Mouse (Mus musculus) heart, embryonic 10.5 days (tissue): ENCODE results near the gene Ube2l3. TPM values are rescaled to one million over a fixed set of nuclear protein-coding genes. Genes with fewer than 3 reads are reported as not detected.

Source experiments
- DNase-seq: peaks from one replicate; pipeline ENCODE4 v3.0.0-alpha.2; 2017; ENCODE audit warnings: low spot score
- H3K27ac ChIP-seq: fragments of 300-500 bp; sonication (generic); 2 replicates; pipeline ENCODE4 v1.5.1; 2016; ENCODE audit warnings: mild to moderate bottlenecking
- H3K27me3 ChIP-seq: fragments of 300-500 bp; sonication (generic); 2 replicates; pipeline ENCODE4 v1.6.1; 2016; ENCODE audit warnings: mild to moderate bottlenecking; ENCODE audit not compliant: poor library complexity, insufficient read depth, severe bottlenecking
- H3K36me3 ChIP-seq: fragments of 300-500 bp; sonication (generic); 2 replicates; pipeline ENCODE4 v1.6.1; 2016; ENCODE audit warnings: mild to moderate bottlenecking, moderate library complexity
- H3K4me1 ChIP-seq: fragments of 300-500 bp; sonication (generic); 2 replicates; pipeline ENCODE4 v1.6.1; 2016; ENCODE audit warnings: mild to moderate bottlenecking
- H3K4me3 ChIP-seq: fragments of 300-500 bp; sonication (generic); 2 replicates; pipeline ENCODE4 v1.5.1; 2016; ENCODE audit warnings: mild to moderate bottlenecking, moderate library complexity
- H3K9me3 ChIP-seq: fragments of 300-500 bp; sonication (generic); 2 replicates; pipeline ENCODE4 v1.6.1; 2016; ENCODE audit warnings: mild to moderate bottlenecking, moderate library complexity
- WGBS: fragments of 180-500 bp; shearing (Covaris S2); methylation state at CpG from one replicate; pipeline ENCODE4 v1.1.7; 2016; 5-methylcytosine and 5-hydroxymethylcytosine counted together
- polyA plus RNA-seq: library from polyadenylated mRNA; unstranded; fragments of >200 nt; fragmentation: Nextera tagmentation; extraction: Ambion mirVana; gene quantifications from 2 replicates; pipeline ENCODE4 v1.2.1, GENCODE M21; 2016

Ube2l3 gene
- polyA plus RNA-seq = 341 and 377 TPM in 2 replicates

DNA sequence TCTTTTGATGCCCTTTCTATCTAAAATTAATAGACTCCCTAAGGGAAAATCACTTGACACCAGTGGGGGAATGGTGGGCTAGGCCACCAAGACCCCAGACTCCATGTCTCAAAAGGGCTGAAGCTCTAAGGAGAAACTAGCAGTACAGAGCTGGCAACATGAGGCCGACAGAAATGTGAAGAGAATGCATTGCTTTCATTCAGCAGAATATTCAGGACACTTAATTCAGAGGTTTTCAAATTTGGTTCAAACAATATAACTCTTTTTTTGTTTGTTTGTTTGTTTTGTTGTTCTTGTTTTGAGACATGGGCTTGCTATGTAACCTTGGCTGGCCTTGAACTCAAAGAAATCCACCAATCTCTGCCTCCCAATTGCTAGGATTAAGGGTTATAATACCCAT, at the start of gene Ube2l3:
Ube2l3 (minus strand) TSS at position 101 of the 400 bp plus-strand sequence.
- 89% methylated on average over 1 of the region's 1 CpGs for WGBS
- peak within 1 kb of the TSS; percentile 96 for H3K4me3 ChIP-seq
- DNase-seq = no peak
- H3K36me3 ChIP-seq = peaks cover 7% of the 10 kb centered on the region; the same call in 1 of the 2 replicates
- peak within 1 kb of the TSS; percentile 100 for H3K27ac ChIP-seq
- H3K4me1 ChIP-seq = peaks cover 13% of the 10 kb centered on the region
- H3K9me3 ChIP-seq = no peaks in the 10 kb centered on the region
- peaks cover 15% of the 10 kb centered on the region for H3K27me3 ChIP-seq

DNA sequence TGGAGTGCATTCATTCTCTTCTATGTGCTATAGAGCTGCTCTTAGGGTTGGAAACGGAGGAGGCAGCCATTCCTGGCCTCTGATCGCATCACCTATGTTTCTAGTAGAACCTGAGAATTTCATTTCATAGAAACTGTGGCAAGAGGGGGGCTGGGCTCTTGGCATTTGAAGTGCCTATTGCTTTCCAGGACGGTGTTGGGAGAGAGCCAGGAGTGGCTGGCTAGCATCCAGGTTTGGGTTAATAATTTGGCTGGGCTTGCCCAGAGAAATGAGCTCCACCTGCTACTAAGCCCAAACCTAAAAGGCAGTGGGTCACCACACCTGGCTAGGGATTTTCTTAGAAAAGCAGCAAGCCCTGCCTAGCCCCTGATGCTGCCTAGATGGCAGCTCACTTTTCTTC, 49.1 kb upstream of the Ube2l3 start:
- peaks cover 76% of the 10 kb centered on the region for H3K4me1 ChIP-seq
- DNase-seq = no peak
- H3K27ac ChIP-seq = peak overlapping the region; percentile 72; the same call in 1 of the 2 replicates
- WGBS = 63% methylated on average over 3 of the region's 3 CpGs
- H3K9me3 ChIP-seq = no peaks in the 10 kb centered on the region
- H3K27me3 ChIP-seq = no peaks in the 10 kb centered on the region
- H3K4me3 ChIP-seq = no peak overlapping the region
- H3K36me3 ChIP-seq = peaks cover 10% of the 10 kb centered on the region

DNA sequence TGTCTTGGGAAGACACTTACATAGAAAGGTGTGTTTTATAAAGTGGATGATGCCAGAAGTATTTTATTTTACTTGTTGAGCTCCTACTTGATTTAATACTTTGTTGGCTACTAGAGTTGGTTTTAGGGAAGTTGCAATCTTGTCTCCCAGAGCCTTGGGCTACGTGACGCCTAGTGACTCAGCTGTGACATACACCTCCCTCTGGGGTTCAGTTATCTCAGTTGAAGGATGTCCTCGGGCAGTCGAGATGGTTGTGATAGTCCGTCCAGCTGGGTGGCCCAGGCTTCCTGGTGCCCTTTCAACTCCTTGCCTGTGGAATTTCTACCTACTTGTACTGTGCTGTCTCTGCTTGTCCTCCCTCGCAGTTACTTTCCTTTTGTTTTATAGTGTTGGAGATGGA, 46.7 kb upstream of the Ube2l3 start:
- 10% methylated on average over 6 of the region's 6 CpGs for WGBS
- Histone ChIP-seq H3K27ac (0 out of 2 replicates have a peak overlapping the region, but pooled peaks have one; percentile 30), H3K4me3 (no peak overlapping the region), H3K9me3 (no peaks in the 10 kb centered on the region), H3K36me3 (no peaks in the 10 kb centered on the region), H3K4me1 (peaks cover 71% of the 10 kb centered on the region), H3K27me3 (no peaks in the 10 kb centered on the region)
- DNase-seq = no peak

- Histone ChIP-seq H3K4me3 (no peak overlapping the region), H3K36me3 (no peaks in the 10 kb centered on the region), H3K4me1 (peaks cover 67% of the 10 kb centered on the region), H3K9me3 (no peaks in the 10 kb centered on the region), H3K27ac (0 out of 2 replicates have a peak overlapping the region, but pooled peaks have one; percentile 36), H3K27me3 (no peaks in the 10 kb centered on the region)
- DNase-seq = no peak
- WGBS = 61% methylated on average over 4 of the region's 4 CpGs
These were observed 45.3 kb upstream of the Ube2l3 start for GRCm38 (mm10) chr16:17247727-17248126.

GRCm38 (mm10) chr16:17244996-17245395, 42.5 kb upstream of the Ube2l3 start:
- Histone ChIP-seq H3K9me3 (no peaks in the 10 kb centered on the region), H3K4me3 (no peak overlapping the region), H3K27me3 (no peaks in the 10 kb centered on the region), H3K4me1 (peaks cover 53% of the 10 kb centered on the region), H3K36me3 (no peaks in the 10 kb centered on the region), H3K27ac (no peak overlapping the region)
- no peak for DNase-seq
- WGBS = 76% methylated on average over 1 of the region's 1 CpGs

DNA sequence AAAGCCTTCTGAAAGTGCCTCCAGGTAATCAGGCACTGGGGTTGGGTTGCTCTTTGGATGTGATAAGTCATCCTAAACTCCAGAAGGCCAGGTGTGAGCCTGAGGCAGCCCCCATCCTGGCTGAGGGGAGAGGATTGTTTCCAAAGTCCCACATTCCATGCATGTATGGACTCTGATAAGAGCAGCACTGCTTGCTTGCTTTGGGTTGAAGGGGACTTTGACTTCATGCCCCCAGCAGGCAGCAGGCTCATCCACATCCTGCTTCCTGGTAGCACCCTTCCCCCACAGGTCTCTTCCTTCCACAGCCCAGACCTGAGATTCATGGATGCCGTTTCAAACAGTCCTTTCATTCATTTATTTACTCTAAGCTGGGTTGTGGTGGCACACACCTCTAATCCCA, 41.3 kb upstream of the Ube2l3 start:
- no peaks in the 10 kb centered on the region for H3K9me3 ChIP-seq
- no peak overlapping the region for H3K27ac ChIP-seq
- H3K4me1 ChIP-seq = peaks cover 53% of the 10 kb centered on the region
- 32% methylated on average over 1 of the region's 1 CpGs for whole genome bisulfite sequencing
- H3K36me3 ChIP-seq = no peaks in the 10 kb centered on the region
- DNase-seq = no peak
- no peak overlapping the region for H3K4me3 ChIP-seq
- H3K27me3 ChIP-seq = no peaks in the 10 kb centered on the region

GRCm38 (mm10) chr16:17239409-17239808, 37.0 kb upstream of the Ube2l3 start:
- 62% methylated on average over 2 of the region's 2 CpGs for WGBS
- Histone ChIP-seq H3K27me3 (no peaks in the 10 kb centered on the region), H3K9me3 (no peaks in the 10 kb centered on the region), H3K27ac (peak overlapping the region; percentile 29; the same call in 1 of the 2 replicates), H3K4me3 (no peak overlapping the region), H3K36me3 (no peaks in the 10 kb centered on the region), H3K4me1 (peaks cover 72% of the 10 kb centered on the region)
- no peak for DNase-seq

GRCm38 (mm10) chr16:17237634-17238033, 35.2 kb upstream of the Ube2l3 start:
- Histone ChIP-seq H3K27ac (no peak overlapping the region), H3K9me3 (no peaks in the 10 kb centered on the region), H3K4me3 (no peak overlapping the region), H3K36me3 (no peaks in the 10 kb centered on the region), H3K4me1 (peaks cover 69% of the 10 kb centered on the region), H3K27me3 (no peaks in the 10 kb centered on the region)
- DNase-seq = no peak
- WGBS = 47% methylated on average over 3 of the region's 3 CpGs

DNA sequence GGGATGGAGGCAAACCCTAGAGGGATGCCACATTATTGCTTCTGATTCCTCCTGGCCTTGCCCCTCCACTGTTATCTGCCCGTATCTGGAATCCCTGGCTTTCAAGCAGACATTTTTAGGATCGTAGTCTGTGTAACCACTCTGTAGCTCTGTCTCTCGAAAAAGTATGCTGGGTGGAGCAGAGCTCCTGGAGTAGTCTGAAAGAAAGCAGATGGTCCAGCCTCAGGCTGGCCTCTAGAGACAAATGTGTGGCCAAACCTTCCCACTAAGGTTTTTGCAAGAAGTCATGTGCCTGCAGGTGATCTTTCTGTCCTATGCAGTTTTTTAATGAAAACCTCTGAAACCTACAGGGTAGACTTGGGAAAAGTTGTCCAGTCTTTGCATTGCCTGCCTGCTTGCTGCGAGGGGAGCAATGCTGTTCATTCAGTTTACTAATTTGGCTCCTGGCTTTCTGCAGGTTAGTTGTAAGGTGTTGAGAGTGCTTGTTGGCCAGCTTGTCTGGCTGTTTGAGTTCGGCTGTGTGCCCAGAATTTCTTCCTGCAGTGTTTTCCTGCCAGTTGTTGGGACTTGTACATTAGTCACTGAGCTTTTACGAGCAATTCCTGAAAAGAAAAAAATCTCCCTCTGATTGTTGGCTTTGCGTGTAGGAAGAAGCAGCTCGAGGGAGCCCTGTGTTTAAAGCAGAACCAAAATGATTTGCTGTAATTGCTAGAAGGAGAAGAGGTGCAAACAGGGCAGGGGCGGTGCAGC, 32.6 kb upstream of the Ube2l3 start:
- Histone ChIP-seq H3K4me3 (peak overlapping the region; percentile 93), H3K9me3 (no peaks in the 10 kb centered on the region), H3K27me3 (no peaks in the 10 kb centered on the region), H3K4me1 (peaks cover 62% of the 10 kb centered on the region), H3K36me3 (no peaks in the 10 kb centered on the region), H3K27ac (peak overlapping the region; percentile 98)
- WGBS = 43% methylated on average over 9 of the region's 9 CpGs
- DNase-seq = no peak

DNA sequence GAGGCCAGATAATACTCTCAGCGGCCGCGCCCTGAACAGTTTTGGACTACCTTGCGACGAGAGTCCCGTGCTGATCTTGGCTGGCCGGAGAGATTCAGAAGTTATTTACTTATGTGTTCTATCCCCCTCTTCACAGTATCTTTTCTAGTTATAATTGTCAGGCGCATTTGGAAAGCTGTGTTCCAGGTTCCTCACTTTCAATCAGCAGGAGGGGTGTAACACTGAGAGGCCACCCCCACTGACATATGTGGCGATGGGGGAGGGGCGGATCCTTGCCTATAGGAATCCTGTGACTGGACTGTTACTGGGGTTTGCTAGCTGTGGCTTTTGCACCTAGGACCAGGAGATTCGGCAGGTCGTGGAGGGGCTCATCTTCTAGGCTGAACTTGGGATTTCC, 32.0 kb upstream of the Ube2l3 start:
- 1% methylated on average over 12 of the region's 12 CpGs for whole genome bisulfite sequencing
- no peaks in the 10 kb centered on the region for H3K9me3 ChIP-seq
- H3K4me3 ChIP-seq = peak overlapping the region; percentile 93
- peak overlapping the region; percentile 98 for H3K27ac ChIP-seq
- no peaks in the 10 kb centered on the region for H3K36me3 ChIP-seq
- peaks cover 56% of the 10 kb centered on the region for H3K4me1 ChIP-seq
- no peaks in the 10 kb centered on the region for H3K27me3 ChIP-seq
- DNase-seq = peak; percentile 81

- whole genome bisulfite sequencing = under 1% methylated on average over 60 of the region's 62 CpGs
- peaks cover 50% of the 10 kb centered on the region for H3K4me1 ChIP-seq
These were observed 31.5 kb upstream of the Ube2l3 start for GRCm38 (mm10) chr16:17233702-17234498.

DNA sequence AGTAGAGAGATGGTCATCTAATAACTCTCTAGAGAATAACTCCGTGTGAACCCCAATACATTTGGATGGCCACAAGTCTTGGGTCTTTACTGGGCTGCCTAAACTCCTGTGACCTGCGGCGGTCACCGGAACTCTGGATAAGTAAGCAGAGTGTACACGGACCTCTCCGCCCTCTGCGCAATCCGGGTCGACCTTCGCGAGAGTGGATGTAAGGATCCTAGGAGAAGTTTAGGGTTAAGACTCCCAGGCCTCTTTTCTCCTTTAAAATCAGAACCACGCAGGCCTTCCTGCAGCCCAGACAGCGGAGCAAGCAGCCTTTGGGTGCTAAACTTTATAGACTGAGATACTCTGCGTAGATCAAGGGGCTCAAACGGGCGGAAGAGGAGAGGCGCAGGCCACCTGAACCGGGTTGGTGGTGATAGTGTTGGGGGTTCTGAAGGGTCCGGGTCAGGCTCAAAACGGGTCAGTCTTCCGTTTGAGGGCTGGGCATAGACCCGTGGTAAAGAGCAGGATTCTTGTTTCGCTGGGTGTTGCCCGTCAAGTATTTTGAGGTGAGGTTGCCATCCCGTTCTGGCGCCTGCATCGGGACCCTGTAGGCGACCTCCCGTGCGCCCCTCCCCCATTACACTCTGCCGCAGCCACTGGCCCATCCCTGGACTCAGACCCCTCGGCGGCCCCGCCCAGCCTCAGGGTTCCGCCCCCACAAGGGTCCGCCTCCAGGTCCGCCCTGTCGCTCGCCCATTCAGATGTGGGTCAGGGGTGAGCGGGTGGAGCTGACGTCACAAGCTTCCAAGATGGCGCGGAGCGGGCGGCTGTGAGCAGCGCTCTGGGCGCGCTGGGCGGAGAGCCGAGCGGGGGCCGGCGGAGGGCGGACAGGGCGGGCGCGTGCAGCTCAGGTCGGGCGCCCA, 30.6 kb upstream of the Ube2l3 start, which contains the start of gene Hic2:
Hic2 (plus strand) TSS at position 779 of the 908 bp plus-strand sequence.
- WGBS = under 1% methylated on average over 59 of the region's 59 CpGs
- Histone ChIP-seq H3K4me3 (peak within 1 kb of the TSS; percentile 93), H3K27me3 (no peaks in the 10 kb centered on the region), H3K4me1 (peaks cover 41% of the 10 kb centered on the region), H3K36me3 (no peaks in the 10 kb centered on the region), H3K9me3 (no peaks in the 10 kb centered on the region), H3K27ac (peak within 1 kb of the TSS; percentile 98)
- DNase-seq = peak; percentile 98

More at GRCm38 (mm10) chr16:17233702-17234498, 31.5 kb upstream of the Ube2l3 start:
- no peaks in the 10 kb centered on the region for H3K27me3 ChIP-seq
- peak overlapping the region; percentile 93 for H3K4me3 ChIP-seq
- H3K36me3 ChIP-seq = no peaks in the 10 kb centered on the region
- peak; percentile 88 for DNase-seq
- H3K9me3 ChIP-seq = no peaks in the 10 kb centered on the region
- peak overlapping the region; percentile 98 for H3K27ac ChIP-seq
